Mouse (Mus musculus) midbrain, embryonic 13.5 days (tissue): Measurements from ENCODE around the gene Eif3g. TPM values are rescaled to one million over a fixed set of nuclear protein-coding genes. Genes with fewer than 3 reads are reported as not detected.
A peak's percentile ranks its signal among the peaks of the same experiment; 100 is the strongest.

Experiments used
- ATAC-seq: fragments of 200-750 bp; cut with Nextera tagmentation; 2 replicates; pipeline ENCODE4 v1.8.0; 2017; ENCODE audit warnings: mild to moderate bottlenecking, moderate TSS enrichment, moderate library complexity
- H3K27ac ChIP-seq: fragments of 300-500 bp; sonication (generic); 2 replicates; pipeline ENCODE4 v1.5.1; 2015; ENCODE audit warnings: inconsistent platforms, mild to moderate bottlenecking, moderate library complexity
- H3K27me3 ChIP-seq: fragments of 300-500 bp; sonication (generic); 2 replicates; pipeline ENCODE4 v1.6.1; 2015; ENCODE audit warnings: mild to moderate bottlenecking, inconsistent platforms
- H3K36me3 ChIP-seq: fragments of 300-500 bp; sonication (generic); 2 replicates; pipeline ENCODE4 v1.6.1; 2015; ENCODE audit warnings: mild to moderate bottlenecking, inconsistent platforms
- H3K4me1 ChIP-seq: fragments of 300-500 bp; sonication (generic); replicated peaks from 2 replicates; pipeline ENCODE4 v1.6.1; 2015; ENCODE audit warnings: inconsistent platforms
- H3K4me2 ChIP-seq: fragments of 300-500 bp; sonication (generic); replicated peaks from 2 replicates; pipeline ENCODE4 v1.6.1; 2015; ENCODE audit warnings: moderate library complexity, mild to moderate bottlenecking, inconsistent platforms
- H3K4me3 ChIP-seq: fragments of 300-500 bp; sonication (generic); replicated peaks from 2 replicates; pipeline ENCODE4 v1.5.1; 2015; ENCODE audit warnings: mild to moderate bottlenecking, inconsistent platforms
- H3K9ac ChIP-seq: fragments of 300-500 bp; sonication (generic); replicated peaks from 2 replicates; pipeline ENCODE4 v1.6.1; 2015; ENCODE audit warnings: mild to moderate bottlenecking, inconsistent platforms
- H3K9me3 ChIP-seq: fragments of 300-500 bp; sonication (generic); 2 replicates; pipeline ENCODE4 v1.6.1; 2016; ENCODE audit warnings: mild to moderate bottlenecking, inconsistent platforms
- WGBS: fragments of 180-500 bp; shearing (Covaris S2); methylation state at CpG from one replicate; pipeline ENCODE4 v1.1.7; 2015; 5-methylcytosine and 5-hydroxymethylcytosine counted together
- polyA plus RNA-seq: library from polyadenylated mRNA; unstranded; fragments of >200 nt; fragmentation: Nextera tagmentation; extraction: Ambion mirVana; gene quantifications from 2 replicates; pipeline ENCODE4 v1.2.1, GENCODE M21; 2015

Eif3g gene
- polyA plus RNA-seq, 1 experiment from 2014 or later, result 291 TPM

- Histone ChIP-seq H3K4me1 (peaks cover 13% of the 10 kb centered on the region), H3K36me3 (peaks cover 24% of the 10 kb centered on the region), H3K4me3 (no peak overlapping the region), H3K9ac (no peak overlapping the region), H3K27ac (no peak overlapping the region), H3K27me3 (no peaks in the 10 kb centered on the region), H3K9me3 (no peaks in the 10 kb centered on the region), H3K4me2 (no peak overlapping the region)
- no peak for ATAC-seq
- 96% methylated on average over 2 of the region's 2 CpGs for WGBS
Observed at GRCm38 (mm10) chr9:20886563-20886962, 11.9 kb downstream of the Eif3g start.

- Histone ChIP-seq H3K4me3 (peak within 1 kb of the TSS; percentile 43), H3K27me3 (no peaks in the 10 kb centered on the region), H3K27ac (peak within 1 kb of the TSS; percentile 93), H3K4me1 (peaks cover 8% of the 10 kb centered on the region), H3K9ac (peak within 1 kb of the TSS; percentile 75), H3K36me3 (no peaks in the 10 kb centered on the region), H3K9me3 (no peaks in the 10 kb centered on the region), H3K4me2 (peak within 1 kb of the TSS; percentile 64)
- ATAC-seq, result no peak
- WGBS, result 94% methylated on average over 13 of the region's 13 CpGs
Observed at GRCm38 (mm10) chr9:20879097-20879792, 19.2 kb downstream of the Eif3g start, which contains the start of gene Angptl6. Angptl6 (minus strand) TSS chr9:20879727.

GRCm38 (mm10) chr9:20878710-20879065 lies 19.7 kb downstream of the Eif3g start:
- peaks cover 8% of the 10 kb centered on the region for H3K4me1 ChIP-seq
- WGBS, result 26% methylated on average over 10 of the region's 10 CpGs
- H3K27ac ChIP-seq, result peak overlapping the region; percentile 93
- no peaks in the 10 kb centered on the region for H3K36me3 ChIP-seq
- no peaks in the 10 kb centered on the region for H3K27me3 ChIP-seq
- peak; percentile 12 for ATAC-seq
- no peaks in the 10 kb centered on the region for H3K9me3 ChIP-seq
- H3K4me2 ChIP-seq, result peak overlapping the region; percentile 64
- peak overlapping the region; percentile 75 for H3K9ac ChIP-seq
- peak overlapping the region; percentile 43 for H3K4me3 ChIP-seq

GRCm38 (mm10) chr9:20878041-20878709 lies 20.2 kb downstream of the Eif3g start:
- under 1% methylated on average over 69 of the region's 69 CpGs for WGBS

GRCm38 (mm10) chr9:20877118-20878040 lies 21.0 kb downstream of the Eif3g start:
- ATAC-seq, result no peak; the same call in 1 of the 2 replicates

More at GRCm38 (mm10) chr9:20878041-20878709, 20.2 kb downstream of the Eif3g start:
- Histone ChIP-seq H3K27me3 (no peaks in the 10 kb centered on the region), H3K36me3 (no peaks in the 10 kb centered on the region), H3K4me2 (peak overlapping the region; percentile 64), H3K9me3 (no peaks in the 10 kb centered on the region), H3K9ac (peak overlapping the region; percentile 75), H3K4me3 (peak overlapping the region; percentile 43), H3K27ac (peak overlapping the region; percentile 93), H3K4me1 (peaks cover 8% of the 10 kb centered on the region)
- ATAC-seq, result peak; percentile 96

GRCm38 (mm10) chr9:20876318-20877117 lies 21.9 kb downstream of the Eif3g start:
- no peak for ATAC-seq
- Histone ChIP-seq H3K27ac (no peak overlapping the region), H3K9me3 (no peaks in the 10 kb centered on the region), H3K4me2 (no peak overlapping the region), H3K9ac (peak overlapping the region; percentile 36; the same call in 1 of the 2 replicates), H3K27me3 (no peaks in the 10 kb centered on the region), H3K36me3 (no peaks in the 10 kb centered on the region), H3K4me1 (peaks cover 8% of the 10 kb centered on the region), H3K4me3 (no peak overlapping the region)
- 69% methylated on average over 9 of the region's 9 CpGs for WGBS

More at GRCm38 (mm10) chr9:20877118-20878040, 21.0 kb downstream of the Eif3g start:
- Histone ChIP-seq H3K36me3 (no peaks in the 10 kb centered on the region), H3K27me3 (no peaks in the 10 kb centered on the region), H3K9ac (peak overlapping the region; percentile 43), H3K4me2 (peak overlapping the region; percentile 64), H3K4me3 (peak overlapping the region; percentile 43), H3K9me3 (no peaks in the 10 kb centered on the region), H3K4me1 (peaks cover 8% of the 10 kb centered on the region), H3K27ac (peak overlapping the region; percentile 93)
- 37% methylated on average over 14 of the region's 14 CpGs for WGBS

GRCm38 (mm10) chr9:20875021-20875790 lies 23.2 kb downstream of the Eif3g start:
- Histone ChIP-seq H3K4me3 (no peak overlapping the region), H3K36me3 (no peaks in the 10 kb centered on the region), H3K27ac (no peak overlapping the region), H3K9me3 (no peaks in the 10 kb centered on the region), H3K27me3 (peaks cover 11% of the 10 kb centered on the region), H3K4me1 (peaks cover 8% of the 10 kb centered on the region), H3K9ac (0 out of 2 replicates have a peak overlapping the region, but pooled peaks have one; percentile 23), H3K4me2 (no peak overlapping the region)
- WGBS, result 67% methylated on average over 23 of the region's 23 CpGs
- no peak for ATAC-seq

- H3K27ac ChIP-seq, result no peak overlapping the region
- WGBS, result 89% methylated on average over 12 of the region's 12 CpGs
- H3K36me3 ChIP-seq, result no peaks in the 10 kb centered on the region
- H3K4me2 ChIP-seq, result no peak overlapping the region
- no peak overlapping the region for H3K9ac ChIP-seq
- no peak overlapping the region for H3K4me3 ChIP-seq
- H3K27me3 ChIP-seq, result peaks cover 28% of the 10 kb centered on the region
- ATAC-seq, result no peak
- peaks cover 5% of the 10 kb centered on the region for H3K4me1 ChIP-seq
- no peaks in the 10 kb centered on the region for H3K9me3 ChIP-seq
Observed at GRCm38 (mm10) chr9:20873521-20873920, 24.9 kb downstream of the Eif3g start.

- H3K9ac ChIP-seq, result no peak overlapping the region
- H3K4me1 ChIP-seq, result peaks cover 5% of the 10 kb centered on the region
- H3K4me2 ChIP-seq, result no peak overlapping the region
- peaks cover 33% of the 10 kb centered on the region for H3K27me3 ChIP-seq
- H3K36me3 ChIP-seq, result no peaks in the 10 kb centered on the region
- no peak overlapping the region for H3K27ac ChIP-seq
- ATAC-seq, result no peak
- WGBS, result 95% methylated on average over 10 of the region's 10 CpGs
- no peaks in the 10 kb centered on the region for H3K9me3 ChIP-seq
- no peak overlapping the region for H3K4me3 ChIP-seq
Observed at GRCm38 (mm10) chr9:20872991-20873390, 25.4 kb downstream of the Eif3g start.

GRCm38 (mm10) chr9:20870211-20871173 lies 27.9 kb downstream of the Eif3g start:
- 77% methylated on average over 12 of the region's 12 CpGs for WGBS
- H3K9ac ChIP-seq, result no peak overlapping the region
- no peaks in the 10 kb centered on the region for H3K36me3 ChIP-seq
- no peak for ATAC-seq
- H3K9me3 ChIP-seq, result no peaks in the 10 kb centered on the region
- H3K4me2 ChIP-seq, result no peak overlapping the region
- H3K27me3 ChIP-seq, result peaks cover 51% of the 10 kb centered on the region
- no peak overlapping the region for H3K4me3 ChIP-seq
- no peak overlapping the region for H3K27ac ChIP-seq
- no peaks in the 10 kb centered on the region; the same call in 1 of the 2 replicates for H3K4me1 ChIP-seq
